Mouse (Mus musculus): Measurements from ENCODE around the gene Plscr2.

GRCm38 (mm10) chr9:92289675-92290074 lies 14.3 kb downstream of the Plscr2 start:
- no peak for TF ChIP-seq GATA1 (IDR thresholded peaks at IDR 0.05; ENCODE audit: low read length)
- no peak for TF ChIP-seq TAL1 (IDR thresholded peaks at IDR 0.05; ENCODE audit: low read length)

All from erythroblast, embryonic 14.5 days (primary cell).